Mouse (Mus musculus) myocyte (in vitro differentiated cells): ENCODE results near the gene Msrb3. TPM values are rescaled to one million over a fixed set of nuclear protein-coding genes. Genes with fewer than 3 reads are reported as not detected.

Source experiments
- H3K27me3 ChIP-seq: one replicate; pipeline ENCODE4 v1.6.1; 2011; ENCODE audit not compliant: control insufficient read depth, insufficient read depth, insufficient read length
- H3K36me3 ChIP-seq: one replicate; pipeline ENCODE4 v1.6.1; 2011; ENCODE audit not compliant: control insufficient read depth, insufficient read depth
- H3K4me2 ChIP-seq: one replicate; pipeline ENCODE4 v1.6.1; 2011; ENCODE audit warnings: low read depth, control low read depth
- H3K4me3 ChIP-seq: one replicate; pipeline ENCODE4 v1.5.1; 2011; ENCODE audit warnings: mild to moderate bottlenecking, control low read depth, moderate library complexity
- H3K79me2 ChIP-seq: one replicate; pipeline ENCODE4 v1.6.1; 2011; ENCODE audit not compliant: control insufficient read depth, insufficient read depth
- H3ac ChIP-seq: one replicate; pipeline ENCODE4 v1.6.1; 2011; ENCODE audit not compliant: control insufficient read depth, insufficient read length
- CEBPB ChIP-seq: IDR thresholded peaks from 2 replicates; pipeline ENCODE4 v1.6.1; 2011; ENCODE audit warnings: mild to moderate bottlenecking, moderate library complexity; ENCODE audit not compliant: poor library complexity, insufficient read depth, severe bottlenecking
- E2F4 ChIP-seq: IDR thresholded peaks from one replicate; pipeline ENCODE4 v1.6.1; 2011; ENCODE audit warnings: mild to moderate bottlenecking, control low read depth, moderate library complexity; ENCODE audit not compliant: insufficient read depth
- MAX ChIP-seq: IDR thresholded peaks from one replicate; pipeline ENCODE4 v1.6.1; 2011; ENCODE audit warnings: low read depth, mild to moderate bottlenecking, control low read depth
- MYOD1 ChIP-seq, 3 experiments: IDR thresholded peaks; one replicate each; pipeline ENCODE4 v1.6.1; 2011; ENCODE audit warnings: control low read depth in 2 of 3, low read depth in 2 of 3, mild to moderate bottlenecking in 2 of 3, moderate library complexity in 1 of 3; ENCODE audit not compliant: insufficient read length in 2 of 3, control insufficient read depth in 1 of 3
- MYOG ChIP-seq, 3 experiments: IDR thresholded peaks; one replicate each; pipeline ENCODE4 v1.6.1; 2011; ENCODE audit warnings: control low read depth in 2 of 3, low read depth in 2 of 3, mild to moderate bottlenecking in 2 of 3; ENCODE audit not compliant: insufficient read length in 2 of 3, control insufficient read depth in 1 of 3, insufficient read depth in 1 of 3
- POLR2A ChIP-seq: IDR thresholded peaks from one replicate; pipeline ENCODE4 v1.6.1; 2011; ENCODE audit warnings: low read depth, mild to moderate bottlenecking, control low read depth, moderate library complexity; ENCODE audit not compliant: insufficient read length
- POLR2AphosphoS2 ChIP-seq: IDR thresholded peaks from one replicate; pipeline ENCODE4 v1.6.1; 2011; ENCODE audit warnings: low read depth, control low read depth; ENCODE audit not compliant: insufficient read length
- REST ChIP-seq: IDR thresholded peaks from one replicate; pipeline ENCODE4 v1.6.1; 2011; ENCODE audit warnings: mild to moderate bottlenecking, control low read depth, moderate library complexity; ENCODE audit not compliant: insufficient read depth, insufficient read length
- SRF ChIP-seq: IDR thresholded peaks from one replicate; pipeline ENCODE4 v1.6.1; 2011; ENCODE audit warnings: low read depth; ENCODE audit not compliant: control insufficient read depth, insufficient read length
- TCF12 ChIP-seq: IDR thresholded peaks from one replicate; pipeline ENCODE4 v1.6.1; 2011; ENCODE audit warnings: mild to moderate bottlenecking, control low read depth; ENCODE audit not compliant: poor library complexity, insufficient read depth, severe bottlenecking
- TCF3 ChIP-seq: IDR thresholded peaks from one replicate; pipeline ENCODE4 v1.6.1; 2011; ENCODE audit warnings: low read depth, control low read depth; ENCODE audit not compliant: insufficient read length
- USF1 ChIP-seq: IDR thresholded peaks from one replicate; pipeline ENCODE4 v1.6.1; 2011; ENCODE audit warnings: low read depth, mild to moderate bottlenecking, control low read depth, moderate library complexity
- polyA plus RNA-seq: library from polyadenylated mRNA; unstranded; fragments of >200 nt; fragmentation: generic; extraction: Trizol; gene quantifications from one replicate; pipeline ENCODE4 v1.2.1, GENCODE M21; 2012; ENCODE audit warnings: missing spikeins

The Msrb3 gene
- polyA plus RNA-seq, 1 experiment: 8.5 TPM

DNA sequence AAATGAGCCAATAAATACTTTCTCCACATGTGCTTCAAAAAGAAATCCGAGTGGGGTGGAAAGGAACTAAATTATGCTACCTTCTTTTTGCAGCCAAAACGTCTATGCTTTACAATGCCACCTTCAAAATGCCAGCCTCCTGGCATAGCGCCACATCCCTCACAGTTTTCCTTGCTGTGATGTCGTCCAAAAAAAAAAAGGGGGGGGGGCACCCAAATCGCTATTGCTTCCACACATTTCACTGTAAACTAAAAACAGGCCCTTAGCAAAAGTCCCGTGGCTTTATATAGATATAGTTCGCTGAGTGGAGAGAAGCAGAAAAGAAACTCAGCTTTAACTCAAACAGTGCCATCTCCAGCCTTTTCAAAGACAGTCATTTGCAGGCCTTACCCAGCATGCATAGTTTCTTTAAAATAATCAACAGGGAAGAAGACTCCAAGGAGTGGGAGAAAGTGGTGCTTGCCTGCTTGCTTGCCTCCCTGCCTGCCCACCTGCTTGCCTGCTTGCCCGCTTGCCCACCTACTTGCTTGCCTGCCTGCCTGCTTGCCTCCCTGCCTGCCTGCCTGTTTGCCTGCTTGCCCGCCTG lies 47.6 kb downstream of the Msrb3 start:
- Histone ChIP-seq H3K4me3 (no peak overlapping the region), H3K79me2 (no peaks in the 10 kb centered on the region), H3K36me3 (peaks cover 9% of the 10 kb centered on the region), H3K4me2 (no peak overlapping the region), H3K27me3 (no peaks in the 10 kb centered on the region), H3ac (no peak overlapping the region)
- TF ChIP-seq SRF: no peak
- TF ChIP-seq MYOG (IDR thresholded peaks at IDR 0.05; ENCODE audit: control insufficient read depth in 1 of 3, insufficient read depth in 1 of 3, insufficient read length in 2 of 3, low read depth in 2 of 3): no peak
- no peak for TF ChIP-seq TCF3
- no peak for TF ChIP-seq CEBPB
- no peak for TF ChIP-seq USF1
- no peak for TF ChIP-seq TCF12
- no peak for TF ChIP-seq MAX
- no peak for TF ChIP-seq POLR2A
- no peak for TF ChIP-seq POLR2AphosphoS2

DNA sequence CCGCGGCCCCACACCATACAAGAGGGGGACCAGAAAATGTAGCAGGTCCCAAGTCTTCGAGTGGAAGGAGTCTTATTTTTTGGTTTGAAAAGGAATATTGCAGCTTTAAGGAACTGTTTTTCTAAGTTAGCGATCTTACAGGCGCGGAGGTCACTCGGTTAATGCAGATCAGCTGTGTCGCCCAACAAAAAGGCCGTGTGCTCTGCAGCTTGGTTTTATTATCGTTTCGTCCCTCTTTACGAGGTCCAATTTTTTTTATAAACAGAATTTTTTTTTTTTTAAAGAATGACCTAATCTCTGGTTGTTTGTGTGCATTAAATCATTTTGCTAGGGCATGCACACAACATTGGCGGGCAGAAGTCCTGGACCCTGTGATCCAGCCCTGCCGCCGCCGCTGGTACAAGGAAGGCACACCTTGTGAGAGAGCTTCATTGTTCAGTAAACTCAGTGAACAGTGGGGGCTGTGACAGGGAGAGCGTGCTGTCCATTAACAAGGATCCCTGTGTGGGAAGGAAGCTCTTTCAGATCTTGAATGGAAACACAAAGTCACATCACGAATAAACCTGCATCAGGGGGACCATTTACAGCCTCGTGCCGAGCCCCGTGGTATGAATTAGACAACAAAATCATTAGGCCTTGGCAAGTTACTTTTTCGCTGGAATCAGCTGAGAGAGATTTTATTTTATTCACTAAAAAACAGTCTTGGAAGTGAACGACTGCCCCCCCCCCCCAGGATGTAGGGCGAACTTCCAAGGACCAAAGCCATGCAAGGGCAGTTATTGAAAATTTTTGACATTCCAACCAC lies 48.3 kb downstream of the Msrb3 start:
- Histone ChIP-seq H3K79me2 (no peaks in the 10 kb centered on the region), H3K4me3 (no peak overlapping the region), H3K27me3 (no peaks in the 10 kb centered on the region), H3ac (no peak overlapping the region), H3K36me3 (peaks cover 11% of the 10 kb centered on the region), H3K4me2 (no peak overlapping the region)
- no peak for TF ChIP-seq TCF3
- no peak for TF ChIP-seq REST
- no peak for TF ChIP-seq MYOD1 (IDR thresholded peaks at IDR 0.05; ENCODE audit: control insufficient read depth in 1 of 3, insufficient read length in 2 of 3, low read depth in 2 of 3)
- TF ChIP-seq TCF12: no peak
- no peak for TF ChIP-seq SRF
- no peak for TF ChIP-seq MAX
- no peak for TF ChIP-seq CEBPB
- TF ChIP-seq MYOG (IDR thresholded peaks at IDR 0.05; ENCODE audit: control insufficient read depth in 1 of 3, insufficient read depth in 1 of 3, insufficient read length in 2 of 3, low read depth in 2 of 3): no peak

DNA sequence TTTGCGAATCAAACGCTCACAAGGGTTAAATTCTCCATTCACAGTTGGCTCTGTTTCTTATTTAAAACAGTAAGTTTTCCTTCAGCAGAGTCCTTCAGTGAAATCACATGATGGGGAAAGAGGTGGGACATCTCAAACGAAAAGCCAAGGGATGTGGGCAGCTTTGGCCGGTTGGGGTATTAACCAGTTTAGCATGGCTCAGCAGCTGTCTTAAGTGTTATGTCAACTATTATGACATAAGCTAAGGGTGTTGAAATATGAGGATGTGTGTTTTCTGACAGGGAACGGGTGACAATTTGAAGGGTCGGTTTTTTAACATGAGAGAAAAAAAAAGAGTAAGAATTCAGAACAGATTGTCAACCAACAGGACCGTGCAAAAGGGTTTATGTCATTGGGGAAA lies 50.2 kb downstream of the Msrb3 start:
- TF ChIP-seq MYOG (IDR thresholded peaks at IDR 0.05; ENCODE audit: control insufficient read depth in 1 of 3, insufficient read depth in 1 of 3, insufficient read length in 2 of 3, low read depth in 2 of 3) (no peak), REST (no peak), TCF12 (no peak), TCF3 (no peak), MAX (no peak), POLR2A (no peak), USF1 (no peak), SRF (no peak), MYOD1 (IDR thresholded peaks at IDR 0.05; ENCODE audit: control insufficient read depth in 1 of 3, insufficient read length in 2 of 3, low read depth in 2 of 3) (no peak)
- no peak overlapping the region for H3K4me3 ChIP-seq
- H3K4me2 ChIP-seq: no peak overlapping the region
- no peak overlapping the region for H3ac ChIP-seq
- H3K79me2 ChIP-seq: no peaks in the 10 kb centered on the region
- peaks cover 15% of the 10 kb centered on the region for H3K36me3 ChIP-seq
- H3K27me3 ChIP-seq: no peaks in the 10 kb centered on the region

DNA sequence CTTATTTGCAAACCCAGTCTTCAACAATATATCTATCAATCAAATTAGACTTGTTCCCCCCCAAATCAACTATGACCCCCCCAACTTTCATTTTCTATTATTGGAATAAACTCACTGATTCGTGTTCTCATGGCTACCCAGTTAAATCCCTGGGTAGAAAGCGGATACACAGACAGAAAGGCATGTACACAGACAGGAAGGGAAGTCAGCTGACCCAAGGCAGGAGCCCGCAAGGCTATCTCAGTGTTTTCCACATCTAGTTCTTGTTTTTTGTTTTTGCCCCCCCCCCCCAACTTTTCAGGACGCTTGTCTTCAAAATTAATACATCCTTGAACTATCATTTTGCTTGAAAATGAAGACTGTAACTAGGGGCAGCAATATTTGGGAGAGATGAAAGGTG lies 51.1 kb downstream of the Msrb3 start:
- Histone ChIP-seq H3ac (no peak overlapping the region), H3K27me3 (no peaks in the 10 kb centered on the region), H3K79me2 (no peaks in the 10 kb centered on the region), H3K4me2 (no peak overlapping the region), H3K4me3 (no peak overlapping the region), H3K36me3 (peaks cover 15% of the 10 kb centered on the region)
- no peak for TF ChIP-seq USF1
- TF ChIP-seq POLR2AphosphoS2: no peak
- TF ChIP-seq MAX: no peak
- no peak for TF ChIP-seq TCF3
- no peak for TF ChIP-seq MYOG (IDR thresholded peaks at IDR 0.05; ENCODE audit: control insufficient read depth in 1 of 3, insufficient read depth in 1 of 3, insufficient read length in 2 of 3, low read depth in 2 of 3)
- no peak for TF ChIP-seq CEBPB
- no peak for TF ChIP-seq REST
- TF ChIP-seq TCF12: no peak
- no peak for TF ChIP-seq SRF
- TF ChIP-seq MYOD1 (IDR thresholded peaks at IDR 0.05; ENCODE audit: control insufficient read depth in 1 of 3, insufficient read length in 2 of 3, low read depth in 2 of 3): no peak
- TF ChIP-seq E2F4: no peak
- no peak for TF ChIP-seq POLR2A
